Mouse (Mus musculus) erythroblast, embryonic 14.5 days (primary cell): Measurements from ENCODE around the gene Cstl1.

ENCODE experiments used
- GATA1 ChIP-seq: IDR thresholded peaks from 2 replicates; pipeline ENCODE4 v1.6.1; 2012; ENCODE audit warnings: low read length, inconsistent platforms, mixed read lengths
- TAL1 ChIP-seq: IDR thresholded peaks from 3 replicates; pipeline ENCODE4 v1.6.1; 2012; ENCODE audit warnings: low read length, inconsistent platforms, mixed read lengths

DNA sequence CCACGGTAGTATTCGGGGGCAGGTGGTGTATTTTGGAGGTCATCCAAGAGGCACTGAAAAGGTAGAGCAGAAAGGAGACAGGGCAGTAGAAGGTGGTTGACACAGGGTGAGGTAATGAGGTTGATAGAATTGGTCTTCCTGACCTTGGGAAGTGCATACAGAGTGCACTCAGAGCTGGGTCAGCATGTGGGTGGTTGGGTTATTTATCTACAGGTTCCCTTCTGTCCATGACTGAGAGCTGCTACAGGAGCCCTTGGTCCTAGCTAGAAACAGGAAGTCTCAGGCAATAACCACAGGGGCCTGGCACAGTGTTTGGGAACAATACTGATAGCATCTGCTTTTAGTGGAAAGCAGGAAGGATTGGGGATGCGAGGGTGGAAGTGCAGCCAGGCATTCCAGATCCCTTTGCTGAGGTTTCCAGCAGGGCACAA lies 51.3 kb downstream of the Cstl1 start:
- TF ChIP-seq GATA1 = no peak
- TF ChIP-seq TAL1 = no peak
